17 mouse cellular contexts compared by ENCODE assay signal in the genomic region with DNA sequence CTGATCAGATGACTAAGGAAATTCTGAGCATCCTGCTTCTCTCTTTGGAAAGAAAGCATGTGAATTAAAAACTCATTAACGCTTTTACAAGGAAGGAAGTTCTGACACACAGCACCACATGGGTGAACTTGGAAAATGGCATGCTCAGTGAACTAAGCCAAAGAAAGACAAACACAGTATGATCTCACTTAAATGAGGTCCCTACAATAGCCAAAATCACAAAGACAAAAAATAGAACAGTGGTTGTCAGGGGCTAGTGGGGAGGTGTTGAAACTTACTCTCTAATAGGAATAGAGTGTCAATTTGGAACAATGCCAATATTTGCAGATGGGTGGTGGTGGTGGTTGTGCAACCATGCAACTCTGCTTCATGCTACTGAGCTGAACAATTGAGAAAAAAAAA.
DNase-seq lines count a peak whose midpoint lies in the region; ATAC-seq lines count a peak whose summit lies in the region.
"Had no signal": no experiment of that assay in that cellular context is flagged by ENCODE, and none has a peak within 500 bp of the region (broad histone marks: within the 10 kb centered on the region; RNA-seq: fewer than 3 reads in every experiment).

No protein-coding gene starts in this region.

- no peak overlapping the region for H3K4me3 ChIP-seq in forebrain, embryonic 16.5 days (replicated peaks; ENCODE audit: low read length)
- H3K4me3 ChIP-seq in hindbrain, embryonic 14.5 days (replicated peaks; ENCODE audit: low read length): no peak overlapping the region
- H3K4me3 ChIP-seq: heart, embryonic 15.5 days; stomach, embryonic 15.5 days had no signal

- no peaks in the 10 kb centered on the region for H3K36me3 ChIP-seq in forebrain, embryonic 16.5 days (ENCODE audit: control insufficient read depth, insufficient read depth)
- no peaks in the 10 kb centered on the region for H3K36me3 ChIP-seq in hindbrain, embryonic 14.5 days (replicated peaks; ENCODE audit: control insufficient read depth, insufficient read depth)
- H3K36me3 ChIP-seq: heart, embryonic 15.5 days; stomach, embryonic 15.5 days had no signal

- H3K9ac ChIP-seq in forebrain, embryonic 16.5 days (replicated peaks; ENCODE audit: low read depth, low read length): no peak overlapping the region
- H3K9ac ChIP-seq in hindbrain, embryonic 14.5 days: no peak overlapping the region
- H3K9ac ChIP-seq: heart, embryonic 15.5 days; liver, postnatal 0 days; stomach, embryonic 15.5 days had no signal

- WGBS in forebrain, embryonic 16.5 days: 24% methylated on average over 1 of the region's 1 CpGs
- WGBS in hindbrain, embryonic 14.5 days: 84% methylated on average over 1 of the region's 1 CpGs

- no peaks in the 10 kb centered on the region for H3K9me3 ChIP-seq in forebrain, embryonic 16.5 days (ENCODE audit: control insufficient read depth, low read length)
- H3K9me3 ChIP-seq in hindbrain, embryonic 14.5 days (ENCODE audit: control insufficient read depth, low read length): no peaks in the 10 kb centered on the region
- H3K9me3 ChIP-seq: heart, embryonic 15.5 days; stomach, embryonic 15.5 days had no signal

- ATAC-seq in forebrain, embryonic 16.5 days: peak; percentile 65
- no peak for ATAC-seq in hindbrain, embryonic 14.5 days (ENCODE audit: low FRiP score)
- ATAC-seq: liver, postnatal 0 days had no signal

- DNase-seq in layer of hippocampus, adult 11-12 months (ENCODE audit: low spot score): peak; percentile 19
- no peak for DNase-seq in layer of hippocampus, postnatal 36 days
- peak; percentile 16 for DNase-seq in lung, postnatal 36 days
- no peak for DNase-seq in lung, postnatal 14 days
- no peak for DNase-seq in adrenal gland, adult 2 months
- DNase-seq in hindbrain, embryonic 14.5 days (ENCODE audit: low spot score): no peak
- DNase-seq: adrenal gland, adult 8-10 months; cerebellum, adult 11-12 months; cerebellum, postnatal 36 days; heart, adult 18-20 months; kidney, adult 8-10 months; kidney, postnatal 4 days; liver, postnatal 0 days; thymus, adult 2 months had no signal

- H3K27me3 ChIP-seq in forebrain, embryonic 16.5 days (replicated peaks; ENCODE audit: control insufficient read depth, insufficient read depth, low read length): no peaks in the 10 kb centered on the region
- no peaks in the 10 kb centered on the region for H3K27me3 ChIP-seq in hindbrain, embryonic 14.5 days (ENCODE audit: control insufficient read depth, insufficient read depth, low read length)
- H3K27me3 ChIP-seq: heart, embryonic 15.5 days; stomach, embryonic 15.5 days had no signal

- H3K4me1 ChIP-seq in forebrain, embryonic 16.5 days (replicated peaks; ENCODE audit: control insufficient read depth, insufficient read depth, low read length): peaks cover 2% of the 10 kb centered on the region; the same call in 1 of the 2 replicates
- no peaks in the 10 kb centered on the region for H3K4me1 ChIP-seq in hindbrain, embryonic 14.5 days (replicated peaks; ENCODE audit: control insufficient read depth, insufficient read depth, low read length)
- H3K4me1 ChIP-seq: heart, embryonic 15.5 days; stomach, embryonic 15.5 days had no signal

- H3K4me2 ChIP-seq in forebrain, embryonic 16.5 days (ENCODE audit: low read length): no peak overlapping the region
- no peak overlapping the region for H3K4me2 ChIP-seq in hindbrain, embryonic 14.5 days (replicated peaks)
- H3K4me2 ChIP-seq: heart, embryonic 15.5 days; stomach, embryonic 15.5 days had no signal

- H3K27ac ChIP-seq in forebrain, embryonic 16.5 days (ENCODE audit: low read length): no peak overlapping the region
- H3K27ac ChIP-seq in hindbrain, embryonic 14.5 days: no peak overlapping the region
- H3K27ac ChIP-seq: heart, embryonic 15.5 days; stomach, embryonic 15.5 days had no signal

Comparison
In these comparisons a context has a peak if more than half of its experiments do, and no peak if none do; other contexts are left out.
1. DNase-seq: peak in layer of hippocampus, adult 11-12 months (single experiment) and lung, postnatal 36 days (single experiment); none in layer of hippocampus, postnatal 36 days (0 of 2), lung, postnatal 14 days (single experiment), adrenal gland, adult 2 months (single experiment) and hindbrain, embryonic 14.5 days (single experiment).